Mouse (Mus musculus): ENCODE results near the gene Ppp1r13b.

The Ppp1r13b gene

DNA sequence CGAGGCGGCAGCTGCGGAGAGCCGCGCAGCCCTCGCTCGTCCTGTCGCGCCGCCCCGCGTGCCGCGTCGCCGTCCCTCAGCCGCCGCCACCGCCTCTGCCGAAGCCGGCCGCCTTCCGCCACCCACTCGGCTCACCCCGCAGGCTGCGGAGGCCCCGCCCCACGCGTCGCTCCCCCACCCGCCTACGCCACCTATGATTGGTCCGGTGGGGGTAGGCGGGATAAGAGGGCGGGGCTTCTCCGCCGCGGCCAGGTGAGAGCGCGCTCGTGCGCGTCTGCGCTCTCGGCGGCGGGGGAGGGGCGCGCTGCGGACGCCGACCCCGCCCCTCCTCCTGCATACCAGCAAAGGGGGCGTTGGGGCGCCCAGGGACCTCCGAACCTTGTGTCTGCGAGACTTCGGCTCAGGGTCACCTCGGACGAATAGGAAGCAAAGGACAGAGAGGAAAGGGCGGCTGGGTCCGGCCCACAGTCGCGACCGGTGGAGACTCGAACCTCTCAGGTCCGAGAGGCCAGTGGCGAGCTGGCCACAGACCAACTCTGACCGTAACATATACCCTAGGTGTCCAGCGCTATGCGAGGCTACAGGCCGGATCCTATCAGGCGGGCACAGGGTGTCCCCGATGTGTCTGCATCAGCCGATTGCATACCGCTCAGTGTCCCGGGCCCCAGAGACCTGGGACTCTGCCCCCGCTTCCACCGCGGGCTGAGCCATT is at the start of gene Ppp1r13b:
Gene Ppp1r13b, minus strand, starts transcription at position 141 of the 712 bp plus-strand sequence.
- DNase-seq, result peak; percentile 96

GRCm38 (mm10) chr12:111956173-111956572 is 48.3 kb upstream of the Ppp1r13b start:
- DNase-seq, result no peak

DNA sequence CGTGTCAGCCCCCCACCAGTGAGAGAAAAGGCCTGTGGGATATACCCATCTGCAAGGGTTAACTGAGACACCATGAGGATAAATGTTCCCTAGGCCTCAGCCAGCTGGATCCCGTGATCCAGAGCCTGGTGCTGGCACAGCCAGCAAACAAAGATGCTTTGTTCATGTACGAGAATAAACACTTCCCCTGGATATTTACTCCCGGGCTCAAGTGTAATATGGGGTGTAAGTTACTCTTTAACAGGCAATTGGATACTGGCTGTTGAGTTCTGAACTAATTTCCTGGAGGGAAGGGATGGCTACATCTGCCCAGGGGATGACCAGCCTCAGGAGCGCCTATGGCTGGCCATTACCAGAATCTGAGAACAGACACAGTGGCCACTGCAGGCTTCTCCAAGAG is 43.8 kb upstream of the Ppp1r13b start:
- peak; percentile 21 for DNase-seq

DNA sequence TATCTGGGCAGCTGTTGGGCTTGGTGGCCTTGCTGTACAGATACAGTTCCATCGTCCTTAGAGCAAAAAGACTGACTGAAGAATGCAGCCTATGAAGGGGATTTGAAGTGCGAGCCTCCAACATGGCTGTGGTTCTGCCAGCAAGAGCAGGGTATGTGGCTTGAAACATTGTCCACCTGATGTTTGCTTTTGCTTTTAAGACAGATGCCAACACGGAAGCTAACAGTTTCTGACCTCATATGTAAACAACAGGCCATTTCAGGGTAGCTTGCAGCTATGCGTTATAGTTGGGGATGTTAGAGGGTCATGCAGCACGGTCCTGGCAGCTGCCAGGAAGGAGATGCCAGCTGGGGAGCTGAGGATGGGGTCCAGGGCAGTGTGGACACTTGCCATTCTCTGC is 42.6 kb upstream of the Ppp1r13b start:
- DNase-seq, result no peak

GRCm38 (mm10) chr12:111946716-111947115 is 38.8 kb upstream of the Ppp1r13b start:
- DNase-seq, result peak; percentile 83

- DNase-seq, result peak; percentile 41
Observed at GRCm38 (mm10) chr12:111945765-111946655, 38.1 kb upstream of the Ppp1r13b start.

DNA sequence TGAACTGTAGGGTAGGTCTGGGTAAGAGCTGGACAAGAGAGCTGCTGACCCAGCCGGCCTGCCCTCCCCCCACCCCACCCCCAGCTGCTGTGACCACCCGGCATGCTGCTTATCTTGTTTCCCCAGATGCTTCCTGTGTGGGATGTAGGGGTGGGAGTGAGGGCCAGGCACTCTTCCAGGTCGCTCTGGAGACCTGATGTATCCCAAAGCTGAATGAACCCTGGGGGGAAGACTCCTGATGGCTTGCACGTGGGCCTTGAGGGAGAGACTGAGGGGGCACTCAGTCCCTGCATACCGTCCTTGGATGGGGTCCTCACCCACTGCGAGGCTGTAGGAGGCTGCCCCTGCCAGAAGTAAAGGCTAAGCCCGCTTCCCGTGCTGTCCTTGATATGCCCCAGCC is 37.2 kb upstream of the Ppp1r13b start:
- DNase-seq, result peak; percentile 73

- peak; percentile 15 for DNase-seq
Observed at GRCm38 (mm10) chr12:111944065-111944987, 36.4 kb upstream of the Ppp1r13b start.

GRCm38 (mm10) chr12:111943421-111944064 is 35.6 kb upstream of the Ppp1r13b start:
- peak; percentile 34 for DNase-seq

- no peak for DNase-seq
Observed at GRCm38 (mm10) chr12:111938623-111939177, 30.8 kb upstream of the Ppp1r13b start.

DNA sequence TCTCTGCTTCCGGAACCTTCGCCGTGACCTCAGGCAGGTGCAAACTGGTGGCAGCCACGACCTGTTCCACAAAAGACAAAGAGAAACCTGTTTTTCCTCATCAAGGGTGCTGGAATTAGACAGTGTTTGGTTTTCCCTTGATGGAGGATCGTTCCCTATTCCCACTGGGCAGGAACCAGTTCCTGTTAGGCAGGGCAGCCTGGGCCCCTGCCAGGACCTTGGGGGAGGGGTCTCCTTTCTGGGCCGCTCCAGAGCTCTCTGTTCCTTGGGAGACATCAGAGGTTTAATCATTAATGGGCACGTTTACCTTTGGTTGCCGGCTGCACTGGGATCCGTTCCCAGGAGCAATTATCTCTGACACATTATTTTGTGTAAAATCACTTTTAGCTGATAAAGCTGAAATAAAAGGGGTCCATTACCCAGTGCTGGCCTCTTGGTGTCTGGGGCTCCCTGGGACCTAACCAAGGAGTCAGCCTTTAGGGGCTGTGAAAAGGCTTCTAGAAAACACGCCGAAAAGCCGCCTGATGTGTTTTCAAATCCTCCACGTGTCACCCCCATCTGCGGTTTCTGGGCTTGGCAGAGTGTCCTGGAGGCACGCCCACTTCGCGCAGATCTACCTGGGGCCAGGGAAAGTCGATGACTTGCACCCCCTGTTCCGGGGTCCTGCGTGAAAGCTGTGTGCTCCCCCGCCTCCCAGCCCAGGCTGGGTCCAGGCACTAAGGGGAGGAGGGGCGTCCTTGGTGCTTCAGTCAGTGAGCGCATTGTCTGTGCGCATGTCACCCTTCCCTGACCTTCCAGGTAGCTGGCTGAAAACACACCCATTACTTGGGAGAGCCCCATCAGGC is 29.0 kb upstream of the Ppp1r13b start:
- DNase-seq, result peak; percentile 94

DNA sequence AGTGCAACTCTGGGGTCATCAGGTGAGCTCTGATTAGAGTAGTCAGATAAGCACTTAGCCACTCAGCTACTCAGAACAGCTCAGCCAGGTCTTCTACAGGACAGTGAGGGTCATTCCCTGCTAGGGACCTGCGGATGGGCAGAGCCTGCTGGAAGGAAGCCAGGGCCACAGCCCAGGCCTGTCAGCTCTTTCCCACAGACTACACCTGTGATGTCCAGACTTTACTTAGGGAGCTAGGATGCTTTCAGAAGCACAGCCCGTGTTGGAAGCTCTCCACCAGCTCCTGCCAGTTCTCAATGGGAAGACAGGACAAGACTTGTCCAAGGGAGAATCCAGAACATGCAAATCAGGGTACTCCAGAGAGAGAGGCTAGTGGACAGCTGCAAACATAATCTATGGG is 26.1 kb upstream of the Ppp1r13b start:
- DNase-seq, result no peak

GRCm38 (mm10) chr12:111933032-111933704 is 25.3 kb upstream of the Ppp1r13b start:
- DNase-seq, result peak; percentile 69

DNA sequence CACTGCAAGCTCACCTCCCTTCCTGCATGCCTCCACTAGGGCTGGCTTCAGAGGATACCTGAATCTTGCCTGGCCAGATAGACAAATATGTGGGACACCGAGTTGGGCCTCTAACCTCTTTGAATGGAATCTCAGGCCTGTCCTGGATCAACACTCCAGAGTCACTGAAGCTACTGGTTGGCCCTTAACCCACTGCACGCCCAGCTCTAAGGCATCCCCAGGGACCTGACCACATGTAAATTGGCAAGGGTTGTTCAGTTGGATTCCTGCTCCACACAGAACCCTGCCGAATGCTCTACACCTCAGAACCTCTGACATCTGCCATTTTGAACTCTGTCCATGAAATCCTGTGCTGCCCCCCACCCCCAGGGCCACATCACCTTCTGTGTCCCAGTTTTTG is 24.6 kb upstream of the Ppp1r13b start:
- DNase-seq, result no peak

- DNase-seq, result no peak
Observed at GRCm38 (mm10) chr12:111931411-111932025, 23.6 kb upstream of the Ppp1r13b start.

DNA sequence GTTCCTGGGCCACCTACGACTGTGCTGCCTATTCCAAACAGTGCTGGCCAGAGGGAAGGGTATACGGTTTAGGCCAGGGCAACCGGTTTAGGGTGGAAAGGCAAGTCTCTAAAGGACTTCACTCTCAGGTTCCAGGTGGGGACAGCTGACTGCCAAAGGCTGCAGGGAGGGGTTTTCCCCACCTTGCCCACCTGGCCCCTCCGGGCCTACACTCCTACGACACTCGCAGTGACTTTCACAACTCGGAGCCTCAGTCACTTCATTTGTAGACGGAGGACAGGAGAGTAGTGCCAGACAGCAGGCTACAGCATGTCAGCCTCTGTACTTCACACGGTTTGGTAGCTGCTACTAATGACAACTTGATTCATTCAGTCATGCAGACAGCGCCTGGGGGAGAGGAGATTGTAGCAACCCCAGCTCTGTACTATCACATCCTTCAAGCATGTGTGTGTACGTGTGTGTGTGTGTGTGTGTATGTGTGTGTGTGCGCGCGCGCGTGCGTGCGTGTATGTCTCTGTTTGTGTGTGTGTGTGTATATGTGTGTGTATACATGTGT is 20.6 kb upstream of the Ppp1r13b start:
- no peak for DNase-seq

- no peak for DNase-seq
Observed at GRCm38 (mm10) chr12:111927338-111927737, 19.4 kb upstream of the Ppp1r13b start.

GRCm38 (mm10) chr12:111923117-111923516 is 15.2 kb upstream of the Ppp1r13b start:
- DNase-seq, result no peak

- no peak for DNase-seq
Observed at GRCm38 (mm10) chr12:111920046-111920445, 12.1 kb upstream of the Ppp1r13b start.

Measured in kidney, postnatal 14 days (tissue).